Comparison of ENCODE assay signal across 9 mouse cellular contexts in the genomic region with DNA sequence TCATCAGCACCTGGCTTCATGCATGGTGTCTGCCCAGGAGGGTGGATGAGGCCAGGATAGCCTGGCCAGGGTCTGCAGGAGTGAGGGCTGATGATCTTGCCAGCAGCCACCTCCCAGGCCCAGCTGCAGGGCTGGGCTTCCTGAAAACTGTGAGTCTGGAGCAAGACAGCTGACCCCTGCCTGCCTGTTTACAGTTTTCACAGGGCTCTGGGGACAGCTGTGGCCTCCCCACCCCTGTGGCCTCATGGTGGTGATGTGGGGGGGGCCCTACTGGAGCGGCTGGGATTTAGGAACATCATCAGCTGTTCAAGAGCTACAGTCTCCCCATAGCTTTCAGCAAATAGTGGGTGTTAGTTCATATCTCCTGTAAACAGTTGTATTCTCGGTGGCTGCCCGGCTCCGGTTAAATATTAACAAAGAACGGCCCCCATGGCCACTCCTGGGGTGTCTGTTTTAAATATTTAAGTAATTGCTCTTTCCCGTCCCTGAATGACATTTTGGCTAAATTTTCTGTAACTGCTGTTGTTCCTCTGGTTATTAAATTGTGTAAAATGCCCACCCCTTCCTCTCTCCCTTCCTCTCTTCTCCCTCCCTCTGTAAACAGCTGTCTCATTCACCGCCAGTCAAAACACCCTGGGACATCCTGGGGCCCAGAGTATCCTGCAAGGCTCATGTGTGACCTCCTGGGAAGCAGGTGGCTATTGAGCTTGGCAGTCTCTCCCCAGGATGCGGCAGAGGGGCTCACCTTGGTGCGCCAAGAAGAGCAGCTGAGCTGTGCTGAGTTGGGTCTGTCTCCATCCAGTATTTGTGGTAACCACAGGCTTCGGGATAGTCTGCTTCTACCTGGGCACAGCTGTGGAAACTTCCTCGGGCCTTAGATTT. TPM values are rescaled to one million over a fixed set of nuclear protein-coding genes. Genes with fewer than 3 reads are reported as not detected.
DNase-seq lines count a peak whose midpoint lies in the region; ATAC-seq and TF ChIP-seq lines count a peak whose summit lies in the region.
"Had no signal": no experiment of that assay in that cellular context is flagged by ENCODE, and none has a peak within 500 bp of the region (broad histone marks: within the 10 kb centered on the region; RNA-seq: fewer than 3 reads in every experiment).

No protein-coding gene starts in this region.

- H3K4me3 ChIP-seq in kidney, embryonic 15.5 days (replicated peaks), result no peak overlapping the region
- H3K4me3 ChIP-seq in lung, embryonic 14.5 days (ENCODE audit: low read depth, low read length), result no peak overlapping the region
- no peak overlapping the region for H3K4me3 ChIP-seq in forebrain, postnatal 0 days (ENCODE audit: low read depth, low read length)
- H3K4me3 ChIP-seq: embryonic facial prominence, embryonic 13.5 days had no signal

- 0 out of 2 replicates have a peak overlapping the region, but pooled peaks have one; percentile 7 for H3K27ac ChIP-seq in kidney, embryonic 15.5 days
- no peak overlapping the region for H3K27ac ChIP-seq in lung, embryonic 14.5 days (ENCODE audit: low read depth)
- no peak overlapping the region for H3K27ac ChIP-seq in forebrain, postnatal 0 days (ENCODE audit: low read depth, low read length)
- H3K27ac ChIP-seq: embryonic facial prominence, embryonic 13.5 days had no signal

- H3K9me3 ChIP-seq in kidney, embryonic 15.5 days (replicated peaks), result no peaks in the 10 kb centered on the region
- no peaks in the 10 kb centered on the region for H3K9me3 ChIP-seq in lung, embryonic 14.5 days (ENCODE audit: low read depth, low read length)
- H3K9me3 ChIP-seq in forebrain, postnatal 0 days (ENCODE audit: low read length), result no peaks in the 10 kb centered on the region
- H3K9me3 ChIP-seq: embryonic facial prominence, embryonic 13.5 days had no signal

- no peaks in the 10 kb centered on the region for H3K27me3 ChIP-seq in kidney, embryonic 15.5 days
- H3K27me3 ChIP-seq in lung, embryonic 14.5 days (ENCODE audit: insufficient read depth, low read length), result no peaks in the 10 kb centered on the region
- no peaks in the 10 kb centered on the region for H3K27me3 ChIP-seq in forebrain, postnatal 0 days (ENCODE audit: insufficient read depth, low read length)
- H3K27me3 ChIP-seq: embryonic facial prominence, embryonic 13.5 days had no signal

- H3K9ac ChIP-seq in kidney, embryonic 15.5 days, result no peak overlapping the region
- no peak overlapping the region for H3K9ac ChIP-seq in lung, embryonic 14.5 days
- H3K9ac ChIP-seq in forebrain, postnatal 0 days, result no peak overlapping the region
- H3K9ac ChIP-seq: embryonic facial prominence, embryonic 13.5 days had no signal

- DNase-seq in embryo, embryonic 9.5 days (ENCODE audit: extremely low spot score), result peak; percentile 23
- peak; percentile 85 for DNase-seq in gastrocnemius, postnatal 25 days
- DNase-seq in lung, embryonic 14.5 days, result peak; percentile 67
- no peak for DNase-seq in forebrain, postnatal 0 days
- DNase-seq in cerebellum, adult 9-10 months, result no peak
- no peak for DNase-seq in urinary bladder, postnatal 4 days (ENCODE audit: low spot score in 2 of 2)
- DNase-seq in layer of hippocampus, adult 8-10 months (ENCODE audit: low spot score in 2 of 2), result no peak

- TF ChIP-seq CTCF in lung, embryonic 14.5 days (IDR thresholded peaks at IDR 0.05; ENCODE audit: low read depth), result no peak
- no peak for TF ChIP-seq CTCF in forebrain, postnatal 0 days (IDR thresholded peaks at IDR 0.05; ENCODE audit: low read depth)

- no peak overlapping the region for H3K4me2 ChIP-seq in kidney, embryonic 15.5 days
- H3K4me2 ChIP-seq in lung, embryonic 14.5 days, result no peak overlapping the region
- H3K4me2 ChIP-seq in forebrain, postnatal 0 days (ENCODE audit: low read depth), result no peak overlapping the region
- H3K4me2 ChIP-seq: embryonic facial prominence, embryonic 13.5 days had no signal

- peaks cover 19% of the 10 kb centered on the region for H3K4me1 ChIP-seq in kidney, embryonic 15.5 days
- H3K4me1 ChIP-seq in lung, embryonic 14.5 days (ENCODE audit: insufficient read depth), result 0 out of 2 replicates have a peak, but pooled peaks cover 6% of the 10 kb centered on the region
- H3K4me1 ChIP-seq in forebrain, postnatal 0 days (ENCODE audit: insufficient read depth), result no peaks in the 10 kb centered on the region
- H3K4me1 ChIP-seq: embryonic facial prominence, embryonic 13.5 days had no signal

- no peaks in the 10 kb centered on the region for H3K36me3 ChIP-seq in kidney, embryonic 15.5 days
- H3K36me3 ChIP-seq in lung, embryonic 14.5 days (ENCODE audit: insufficient read depth), result no peaks in the 10 kb centered on the region
- no peaks in the 10 kb centered on the region for H3K36me3 ChIP-seq in forebrain, postnatal 0 days (ENCODE audit: insufficient read depth)
- H3K36me3 ChIP-seq: embryonic facial prominence, embryonic 13.5 days had no signal

- ATAC-seq in kidney, embryonic 15.5 days (replicated peaks; ENCODE audit: low FRiP score), result peak; percentile 79
- ATAC-seq in lung, embryonic 14.5 days (ENCODE audit: insufficient read depth), result peak; percentile 76
- ATAC-seq in forebrain, postnatal 0 days, result no peak

- WGBS in kidney, embryonic 15.5 days, result 59% methylated on average over 11 of the region's 11 CpGs
- 17% methylated on average over 11 of the region's 11 CpGs for WGBS in lung, embryonic 14.5 days
- 66% methylated on average over 11 of the region's 11 CpGs for WGBS in forebrain, postnatal 0 days

RNA-seq across cellular contexts. Expression of a gene that starts 57.9 kb away (rescaled TPM):
- 10 to 100 TPM; 21.0 to 25.1 TPM for total RNA-seq in gastrocnemius, postnatal 25 days (2021)
- polyA plus RNA-seq in kidney, embryonic 15.5 days (2015; fragmentation: Nextera tagmentation; extraction: Ambion mirVana), result 2.7 and 2.9 TPM in 2 replicates
- polyA plus RNA-seq in lung, embryonic 14.5 days (2014; fragmentation: Nextera tagmentation; extraction: Ambion mirVana), result 8.9 and 9.2 TPM in 2 replicates
- 8.2 and 10.2 TPM in 2 replicates for total RNA-seq in forebrain, postnatal 0 days (2014; rRNA removed)
- polyA plus RNA-seq in forebrain, postnatal 0 days (2015; fragmentation: Nextera tagmentation; extraction: Ambion mirVana), result 1.6 and 2.4 TPM in 2 replicates
- 10 to 100 TPM; 12.8 to 23.4 (median 18.9) TPM for total RNA-seq in layer of hippocampus, adult 8-10 months (2022)

Comparison
In these comparisons a context has a peak if more than half of its experiments do, and no peak if none do; other contexts are left out.
1. DNase-seq: peak in embryo, embryonic 9.5 days (single experiment), gastrocnemius, postnatal 25 days (single experiment) and lung, embryonic 14.5 days (single experiment); none in forebrain, postnatal 0 days (single experiment), cerebellum, adult 9-10 months (single experiment), urinary bladder, postnatal 4 days (0 of 2) and layer of hippocampus, adult 8-10 months (0 of 2).